In the genomic region with DNA sequence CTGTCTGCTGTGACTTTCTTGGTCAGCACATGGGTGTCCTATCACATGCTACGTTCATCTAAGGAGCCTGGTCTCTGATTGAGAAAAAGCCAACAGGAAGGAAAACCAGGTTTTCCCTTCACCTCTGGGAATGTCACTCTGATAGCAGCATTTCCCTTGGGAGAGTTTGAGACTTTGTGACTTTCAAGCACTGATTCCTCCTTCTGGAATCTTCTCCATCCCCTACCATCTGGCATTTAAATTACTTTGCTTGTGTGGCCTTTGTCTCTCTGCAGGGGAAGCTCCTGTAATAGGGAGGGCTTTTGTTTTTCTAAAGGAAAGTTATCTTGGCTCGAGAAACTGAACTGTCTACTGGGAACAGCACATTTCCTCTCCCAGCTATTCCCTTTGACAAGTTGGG, we compare ENCODE assay signal across 25 mouse cellular contexts. TPM values are rescaled to one million over a fixed set of nuclear protein-coding genes. Genes with fewer than 3 reads are reported as not detected.
A peak's percentile ranks its signal among the peaks of the same experiment; 100 is the strongest.
DNase-seq lines count a peak whose midpoint lies in the region; ATAC-seq and TF ChIP-seq lines count a peak whose summit lies in the region.
"Had no signal": no experiment of that assay in that cellular context is flagged by ENCODE, and none has a peak within 500 bp of the region (broad histone marks: within the 10 kb centered on the region; RNA-seq: fewer than 3 reads in every experiment).

No protein-coding gene starts in this region.

- no peak overlapping the region for H3K4me2 ChIP-seq in kidney, postnatal 0 days (ENCODE audit: low read length)
- H3K4me2 ChIP-seq in heart, postnatal 0 days (ENCODE audit: low read depth, low read length): no peak overlapping the region
- H3K4me2 ChIP-seq: embryonic facial prominence, embryonic 15.5 days; hindbrain, embryonic 13.5 days; limb, embryonic 13.5 days; lung, embryonic 14.5 days; neural tube, embryonic 12.5 days had no signal

- no peaks in the 10 kb centered on the region for H3K4me1 ChIP-seq in kidney, postnatal 0 days (replicated peaks; ENCODE audit: insufficient read depth, low read length)
- no peaks in the 10 kb centered on the region for H3K4me1 ChIP-seq in heart, postnatal 0 days (ENCODE audit: control insufficient read depth, insufficient read depth)
- H3K4me1 ChIP-seq: embryonic facial prominence, embryonic 15.5 days; forebrain, embryonic 10.5 days; hindbrain, embryonic 13.5 days; limb, embryonic 13.5 days; midbrain, embryonic 10.5 days had no signal

- H3K27me3 ChIP-seq in kidney, postnatal 0 days (ENCODE audit: insufficient read depth, low read length): no peaks in the 10 kb centered on the region
- H3K27me3 ChIP-seq in heart, postnatal 0 days (ENCODE audit: control insufficient read depth, insufficient read depth, low read length): no peaks in the 10 kb centered on the region
- H3K27me3 ChIP-seq: CH12.LX; embryonic facial prominence, embryonic 15.5 days; hindbrain, embryonic 13.5 days; limb, embryonic 13.5 days; neural tube, embryonic 12.5 days had no signal

- WGBS in kidney, postnatal 0 days: 38% methylated on average over 2 of the region's 2 CpGs
- 42% methylated on average over 2 of the region's 2 CpGs for WGBS in heart, postnatal 0 days

- no peak for ATAC-seq in kidney, postnatal 0 days (replicated peaks; ENCODE audit: low FRiP score, low read depth)
- ATAC-seq in heart, postnatal 0 days (ENCODE audit: insufficient read depth, low read depth): peak; percentile 66
- ATAC-seq: activated CD4-positive, CD25-positive, alpha-beta regulatory T cell, adult 4 months; intestine, embryonic 16.5 days had no signal

- H3K4me3 ChIP-seq in gastrocnemius, adult 2 months: no peak overlapping the region
- H3K4me3 ChIP-seq in kidney, postnatal 0 days (replicated peaks; ENCODE audit: low read depth, low read length): no peak overlapping the region
- no peak overlapping the region for H3K4me3 ChIP-seq in heart, postnatal 0 days (ENCODE audit: low read depth, low read length)
- H3K4me3 ChIP-seq: embryonic facial prominence, embryonic 15.5 days; forebrain, embryonic 10.5 days; hindbrain, embryonic 13.5 days; limb, embryonic 13.5 days; midbrain, embryonic 10.5 days; neural tube, embryonic 12.5 days had no signal

- TF ChIP-seq CTCF in gastrocnemius, adult 2 months (IDR thresholded peaks at IDR 0.05): no peak
- TF ChIP-seq CTCF in kidney, postnatal 0 days (IDR thresholded peaks at IDR 0.05; ENCODE audit: low read depth): no peak
- TF ChIP-seq CTCF in heart, postnatal 0 days (IDR thresholded peaks at IDR 0.05; ENCODE audit: low read depth): no peak

- DNase-seq in gastrocnemius, adult 2 months: no peak
- no peak for DNase-seq in gastrocnemius, postnatal 14 days
- peak; percentile 36 for DNase-seq in kidney, postnatal 0 days (ENCODE audit: low spot score)
- no peak for DNase-seq in kidney, postnatal 10 days
- DNase-seq in ZHBTc4 (ENCODE audit: low read depth, low spot score): peak; percentile 48
- DNase-seq in heart, postnatal 0 days (ENCODE audit: low spot score): peak; percentile 34
- no peak for DNase-seq in adrenal gland, adult 2 months
- DNase-seq in right cerebral cortex, postnatal 10 days (ENCODE audit: low spot score in 2 of 2): no peak
- DNase-seq: adrenal gland, postnatal 36 days; cerebellum, adult 9-10 months; gastrocnemius, postnatal 36 days; kidney, postnatal 14 days; lung, embryonic 14.5 days; lung, postnatal 4 days; right cerebral cortex, postnatal 14 days; thymus, postnatal 14 days had no signal

- H3K36me3 ChIP-seq in kidney, postnatal 0 days (ENCODE audit: insufficient read depth, low read length): 0 out of 2 replicates have a peak, but pooled peaks cover 12% of the 10 kb centered on the region
- H3K36me3 ChIP-seq in heart, postnatal 0 days (replicated peaks; ENCODE audit: control insufficient read depth, insufficient read depth, low read length): peaks cover 12% of the 10 kb centered on the region

- no peaks in the 10 kb centered on the region for H3K9me3 ChIP-seq in kidney, postnatal 0 days (replicated peaks; ENCODE audit: low read length)
- H3K9me3 ChIP-seq in heart, postnatal 0 days (replicated peaks; ENCODE audit: control insufficient read depth, low read length): no peaks in the 10 kb centered on the region
- H3K9me3 ChIP-seq: embryonic facial prominence, embryonic 15.5 days; forebrain, embryonic 10.5 days; hindbrain, embryonic 13.5 days; limb, embryonic 13.5 days; midbrain, embryonic 10.5 days; neural tube, embryonic 12.5 days had no signal

- no peak for TF ChIP-seq EP300 in heart, postnatal 0 days (IDR thresholded peaks at IDR 0.05; ENCODE audit: low read depth)

- H3K27ac ChIP-seq in gastrocnemius, adult 2 months: peak overlapping the region; percentile 70
- no peak overlapping the region for H3K27ac ChIP-seq in kidney, postnatal 0 days
- peak overlapping the region; percentile 46 for H3K27ac ChIP-seq in heart, postnatal 0 days (ENCODE audit: low read depth)
- H3K27ac ChIP-seq: embryonic facial prominence, embryonic 15.5 days; forebrain, embryonic 10.5 days; hindbrain, embryonic 13.5 days; limb, embryonic 13.5 days; midbrain, embryonic 10.5 days; neural tube, embryonic 12.5 days had no signal

- no peak overlapping the region for H3K9ac ChIP-seq in kidney, postnatal 0 days (ENCODE audit: low read depth, low read length)
- H3K9ac ChIP-seq in heart, postnatal 0 days (replicated peaks; ENCODE audit: low read depth, low read length): no peak overlapping the region
- H3K9ac ChIP-seq: embryonic facial prominence, embryonic 15.5 days; hindbrain, embryonic 13.5 days; limb, embryonic 13.5 days; lung, embryonic 14.5 days; neural tube, embryonic 12.5 days had no signal

- intact Hi-C loops in gastrocnemius, adult 2 months (cut with DNase I): no loop called here
- intact Hi-C loops in gastrocnemius, postnatal 14 days (cut with DNase I; ENCODE audit: low total_unique reads): no loop called here

RNA-seq across cellular contexts. Expression of gene Rapsn, which starts 12.3 kb away (rescaled TPM):
- total RNA-seq in gastrocnemius, adult 2 months (2021): 10 to 100 TPM; 28.3 to 30.2 TPM
- 10 to 100 TPM; 22.4 to 23.0 TPM for total RNA-seq in gastrocnemius, postnatal 14 days (2021)
- 5.7 and 6.1 TPM in 2 replicates for polyA plus RNA-seq in kidney, postnatal 0 days (2015; fragmentation: Nextera tagmentation; extraction: Ambion mirVana)
- total RNA-seq in heart, postnatal 0 days (2014; rRNA removed; ENCODE audit: low replicate concordance): 50.0 and 62.0 TPM in 2 replicates
- polyA plus RNA-seq in heart, postnatal 0 days (2015; fragmentation: Nextera tagmentation; extraction: Ambion mirVana): 29.4 and 32.6 TPM in 2 replicates
- 1 to 10 TPM in 1 of 2 experiments, under 1 TPM in 1; 0.72 to 3.1 TPM for total RNA-seq in adrenal gland, adult 2 months (2021)
- polyA plus RNA-seq in adrenal gland, adult 2 months (2012; rRNA removed): 3.8 and 5.0 TPM in 2 replicates

RNA-seq across cellular contexts. Expression of gene Psmc3, which starts 30.7 kb away (rescaled TPM):
- total RNA-seq in gastrocnemius, adult 2 months (2021): 100 to 1,000 TPM; 226 to 256 TPM
- total RNA-seq in gastrocnemius, postnatal 14 days (2021): 100 to 1,000 TPM; 279 to 288 TPM
- polyA plus RNA-seq in kidney, postnatal 0 days (2015; fragmentation: Nextera tagmentation; extraction: Ambion mirVana): 287 and 307 TPM in 2 replicates
- 172 and 264 TPM in 2 replicates for total RNA-seq in heart, postnatal 0 days (2014; rRNA removed; ENCODE audit: low replicate concordance)
- polyA plus RNA-seq in heart, postnatal 0 days (2015; fragmentation: Nextera tagmentation; extraction: Ambion mirVana): 296 and 300 TPM in 2 replicates
- 100 to 1,000 TPM; 235 to 255 TPM for total RNA-seq in adrenal gland, adult 2 months (2021)
- 28.1 and 31.9 TPM in 2 replicates for polyA plus RNA-seq in adrenal gland, adult 2 months (2012; rRNA removed)

RNA-seq across cellular contexts. Expression of gene Slc39a13, which starts 47.1 kb away (rescaled TPM):
- total RNA-seq in gastrocnemius, adult 2 months (2021): 10 to 100 TPM; 18.7 to 22.0 TPM
- total RNA-seq in gastrocnemius, postnatal 14 days (2021): 10 to 100 TPM; 21.7 to 25.9 TPM
- 39.9 and 41.8 TPM in 2 replicates for polyA plus RNA-seq in kidney, postnatal 0 days (2015; fragmentation: Nextera tagmentation; extraction: Ambion mirVana)
- total RNA-seq in heart, postnatal 0 days (2014; rRNA removed; ENCODE audit: low replicate concordance): 67.0 and 105 TPM in 2 replicates
- 37.9 and 40.8 TPM in 2 replicates for polyA plus RNA-seq in heart, postnatal 0 days (2015; fragmentation: Nextera tagmentation; extraction: Ambion mirVana)
- total RNA-seq in adrenal gland, adult 2 months (2021): 10 to 100 TPM; 27.7 to 36.7 TPM
- 60.4 and 66.7 TPM in 2 replicates for polyA plus RNA-seq in adrenal gland, adult 2 months (2012; rRNA removed)

RNA-seq across cellular contexts. Expression of gene Spi1, which starts 59.1 kb away (rescaled TPM):
- total RNA-seq in gastrocnemius, adult 2 months (2021): 1 to 10 TPM in 1 of 2 experiments, under 1 TPM in 1; 0.87 to 1.2 TPM
- 1 to 10 TPM; 1.5 to 2.1 TPM for total RNA-seq in gastrocnemius, postnatal 14 days (2021)
- 4.4 and 6.0 TPM in 2 replicates for polyA plus RNA-seq in kidney, postnatal 0 days (2015; fragmentation: Nextera tagmentation; extraction: Ambion mirVana)
- total RNA-seq in heart, postnatal 0 days (2014; rRNA removed; ENCODE audit: low replicate concordance): 2.5 and 21.3 TPM in 2 replicates
- polyA plus RNA-seq in heart, postnatal 0 days (2015; fragmentation: Nextera tagmentation; extraction: Ambion mirVana): 3.1 and 3.2 TPM in 2 replicates
- 1 to 10 TPM; 5.0 to 7.1 TPM for total RNA-seq in adrenal gland, adult 2 months (2021)
- polyA plus RNA-seq in adrenal gland, adult 2 months (2012; rRNA removed): 17.6 and 21.9 TPM in 2 replicates
- polyA plus RNA-seq: activated CD4-positive, CD25-positive, alpha-beta regulatory T cell, adult 4 months had no signal

Comparison
In these comparisons a context has a peak if more than half of its experiments do, and no peak if none do; other contexts are left out.
1. DNase-seq: peak in kidney, postnatal 0 days (single experiment), ZHBTc4 (single experiment) and heart, postnatal 0 days (single experiment); none in gastrocnemius, adult 2 months (single experiment), gastrocnemius, postnatal 14 days (single experiment), kidney, postnatal 10 days (single experiment), adrenal gland, adult 2 months (single experiment) and right cerebral cortex, postnatal 10 days (0 of 2).
2. RNA of gene Rapsn, which starts 12.3 kb away (total RNA-seq): 50.0 to 62.0 TPM in heart, postnatal 0 days, 28.3 to 30.2 TPM in gastrocnemius, adult 2 months and 22.4 to 23.0 TPM in gastrocnemius, postnatal 14 days; 0.72 to 3.1 TPM in adrenal gland, adult 2 months; every median in the first group is over 4 times any median in the second.